8 mouse cellular contexts compared by ENCODE assay signal in genomic region chr6:146501866-146502804, GRCm38 (mm10). TPM values are rescaled to one million over a fixed set of nuclear protein-coding genes. Genes with fewer than 3 reads are reported as not detected.
DNase-seq lines count a peak whose midpoint lies in the region; ATAC-seq lines count a peak whose summit lies in the region.

TSS of gene Itpr2 (minus strand) at chr6:146502223.

- DNase-seq in layer of hippocampus, adult 11-12 months (ENCODE audit: low spot score) = peak; percentile 67
- no peak for DNase-seq in layer of hippocampus, adult 9-10 months (ENCODE audit: low spot score)
- peak; percentile 83 for DNase-seq in embryonic facial prominence, embryonic 11.5 days (ENCODE audit: low spot score)
- DNase-seq in kidney, adult 11 months = peak; percentile 86
- peak; percentile 72 for DNase-seq in midbrain, embryonic 14.5 days
- DNase-seq in spleen, adult 18-20 months = peak; percentile 93 to 94

- no peaks in the 10 kb centered on the region for H3K27me3 ChIP-seq in embryonic facial prominence, embryonic 11.5 days (ENCODE audit: control insufficient read depth, insufficient read depth, low read length)
- H3K27me3 ChIP-seq in limb, embryonic 12.5 days = peaks cover 30% of the 10 kb centered on the region
- peaks cover 22% of the 10 kb centered on the region for H3K27me3 ChIP-seq in midbrain, embryonic 14.5 days (ENCODE audit: control insufficient read depth, insufficient read depth, low read length)

- H3K36me3 ChIP-seq in embryonic facial prominence, embryonic 11.5 days (replicated peaks; ENCODE audit: control insufficient read depth, insufficient read depth, low read depth, low read length) = no peaks in the 10 kb centered on the region
- H3K36me3 ChIP-seq in limb, embryonic 12.5 days = no peaks in the 10 kb centered on the region
- H3K36me3 ChIP-seq in midbrain, embryonic 14.5 days (ENCODE audit: control insufficient read depth, insufficient read depth, low read length) = no peaks in the 10 kb centered on the region

- H3K4me3 ChIP-seq in embryonic facial prominence, embryonic 11.5 days (ENCODE audit: low read depth, low read length) = peak within 1 kb of the TSS; percentile 68
- peak within 1 kb of the TSS; percentile 68 for H3K4me3 ChIP-seq in limb, embryonic 12.5 days (replicated peaks)
- peak within 1 kb of the TSS; percentile 59 for H3K4me3 ChIP-seq in midbrain, embryonic 14.5 days (replicated peaks; ENCODE audit: low read depth, low read length)

- H3K9me3 ChIP-seq in embryonic facial prominence, embryonic 11.5 days (replicated peaks; ENCODE audit: control insufficient read depth, low read length) = no peaks in the 10 kb centered on the region
- H3K9me3 ChIP-seq in limb, embryonic 12.5 days = no peaks in the 10 kb centered on the region
- no peaks in the 10 kb centered on the region for H3K9me3 ChIP-seq in midbrain, embryonic 14.5 days (ENCODE audit: control insufficient read depth, low read length)

- H3K4me2 ChIP-seq in embryonic facial prominence, embryonic 11.5 days (ENCODE audit: low read depth, low read length) = peak within 1 kb of the TSS; percentile 98
- peak within 1 kb of the TSS; percentile 96 for H3K4me2 ChIP-seq in limb, embryonic 12.5 days
- H3K4me2 ChIP-seq in midbrain, embryonic 14.5 days (ENCODE audit: low read length) = peak within 1 kb of the TSS; percentile 97

- no peak within 1 kb of the TSS; the same call in 1 of the 2 replicates for H3K27ac ChIP-seq in embryonic facial prominence, embryonic 11.5 days (replicated peaks; ENCODE audit: low read depth, low read length)
- 0 out of 2 replicates have a peak within 1 kb of the TSS, but pooled peaks have one; percentile 1 for H3K27ac ChIP-seq in limb, embryonic 12.5 days
- H3K27ac ChIP-seq in midbrain, embryonic 14.5 days (replicated peaks; ENCODE audit: low read depth, low read length) = 0 out of 2 replicates have a peak within 1 kb of the TSS, but pooled peaks have one; percentile 13

- WGBS in embryonic facial prominence, embryonic 11.5 days = under 1% methylated on average over 70 of the region's 70 CpGs
- 1% methylated on average over 70 of the region's 70 CpGs for WGBS in limb, embryonic 12.5 days
- under 1% methylated on average over 70 of the region's 70 CpGs for WGBS in midbrain, embryonic 14.5 days

- H3K4me1 ChIP-seq in embryonic facial prominence, embryonic 11.5 days (ENCODE audit: control insufficient read depth, insufficient read depth, low read length) = no peaks in the 10 kb centered on the region
- H3K4me1 ChIP-seq in limb, embryonic 12.5 days (replicated peaks) = 0 out of 2 replicates have a peak, but pooled peaks cover 14% of the 10 kb centered on the region
- peaks cover 12% of the 10 kb centered on the region for H3K4me1 ChIP-seq in midbrain, embryonic 14.5 days (ENCODE audit: control insufficient read depth, insufficient read depth, low read length)

- peak; percentile 89 for ATAC-seq in embryonic facial prominence, embryonic 11.5 days (replicated peaks; ENCODE audit: insufficient number of reproducible peaks, low FRiP score, low TSS enrichment, low read depth)
- peak; percentile 84 for ATAC-seq in granulocyte monocyte progenitor cell, adult 5-6 weeks (replicated peaks; ENCODE audit: poor library complexity, severe bottlenecking)
- ATAC-seq in limb, embryonic 12.5 days (ENCODE audit: insufficient number of reproducible peaks, insufficient read depth, low FRiP score, low TSS enrichment, low read depth) = peak; percentile 91
- ATAC-seq in midbrain, embryonic 14.5 days (ENCODE audit: low FRiP score, low TSS enrichment) = peak; percentile 85

- peak within 1 kb of the TSS; percentile 58 for H3K9ac ChIP-seq in embryonic facial prominence, embryonic 11.5 days (replicated peaks; ENCODE audit: low read length)
- peak within 1 kb of the TSS; percentile 69 for H3K9ac ChIP-seq in limb, embryonic 12.5 days (replicated peaks)
- peak within 1 kb of the TSS; percentile 51 for H3K9ac ChIP-seq in midbrain, embryonic 14.5 days (replicated peaks; ENCODE audit: low read length)

RNA-seq across cellular contexts. Expression of gene Itpr2, which starts in this region (rescaled TPM):
- polyA plus RNA-seq in embryonic facial prominence, embryonic 11.5 days (2014; fragmentation: Nextera tagmentation; extraction: Ambion mirVana) = 3.3 and 3.9 TPM in 2 replicates
- total RNA-seq in granulocyte monocyte progenitor cell, adult 5-6 weeks (2014; fragmentation: Nextera tagmentation) = 6.0 and 9.5 TPM in 2 replicates
- total RNA-seq in granulocyte monocyte progenitor cell, adult 5-6 weeks (2017) = 15.1 and 22.6 TPM in 2 replicates
- polyA plus RNA-seq in limb, embryonic 12.5 days (2016; fragmentation: Nextera tagmentation; extraction: Ambion mirVana) = 7.0 and 7.7 TPM in 2 replicates
- 3.7 and 6.0 TPM in 2 replicates for polyA plus RNA-seq in midbrain, embryonic 14.5 days (2014; fragmentation: Nextera tagmentation; extraction: Ambion mirVana)
